9 mouse cellular contexts compared by ENCODE assay signal in the genomic region with DNA sequence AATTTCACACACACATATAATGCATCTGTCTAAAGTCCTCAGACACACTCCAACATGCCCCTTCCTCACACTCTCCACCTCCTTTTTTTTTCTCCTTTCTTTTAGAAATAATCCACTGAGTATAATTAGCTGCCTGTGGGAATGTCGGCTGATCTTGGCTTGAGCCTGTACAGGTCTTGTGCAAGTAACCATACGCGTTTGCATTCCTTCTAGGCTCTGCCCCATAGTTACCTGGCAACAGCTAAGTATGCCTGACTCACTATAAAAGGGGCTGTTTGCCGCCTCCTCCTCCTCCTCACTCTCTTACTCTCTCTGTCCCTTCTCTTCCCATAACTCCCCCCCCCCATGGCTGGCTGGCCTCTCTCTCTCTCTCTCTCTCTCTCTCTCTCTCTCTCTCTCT.
DNase-seq lines count a peak whose midpoint lies in the region; ATAC-seq lines count a peak whose summit lies in the region.
"Had no signal": no experiment of that assay in that cellular context is flagged by ENCODE, and none has a peak within 500 bp of the region (broad histone marks: within the 10 kb centered on the region; RNA-seq: fewer than 3 reads in every experiment).

No protein-coding gene starts in this region.

- no peak overlapping the region for H3K27ac ChIP-seq in kidney, embryonic 14.5 days (ENCODE audit: low read depth, low read length)
- H3K27ac ChIP-seq in hindbrain, embryonic 12.5 days, result no peak overlapping the region
- H3K27ac ChIP-seq in midbrain, embryonic 15.5 days, result peak overlapping the region; percentile 17; the same call in 1 of the 2 replicates

- WGBS in kidney, embryonic 14.5 days, result 44% methylated on average over 4 of the region's 4 CpGs
- 30% methylated on average over 4 of the region's 4 CpGs for WGBS in hindbrain, embryonic 12.5 days
- WGBS in midbrain, embryonic 15.5 days, result 10% methylated on average over 4 of the region's 4 CpGs

- no peaks in the 10 kb centered on the region for H3K36me3 ChIP-seq in kidney, embryonic 14.5 days (ENCODE audit: control insufficient read depth, insufficient read depth, low read length)
- H3K36me3 ChIP-seq in hindbrain, embryonic 12.5 days, result no peaks in the 10 kb centered on the region
- H3K36me3 ChIP-seq in midbrain, embryonic 15.5 days (replicated peaks), result no peaks in the 10 kb centered on the region

- peak; percentile 34; the same call in 1 of the 2 replicates for ATAC-seq in kidney, embryonic 14.5 days (ENCODE audit: low FRiP score, low TSS enrichment)
- peak; percentile 67; the same call in 1 of the 2 replicates for ATAC-seq in hindbrain, embryonic 12.5 days (ENCODE audit: low FRiP score)
- peak; percentile 89 for ATAC-seq in midbrain, embryonic 15.5 days (replicated peaks)

- DNase-seq in kidney, postnatal 14 days, result no peak
- DNase-seq in embryo, embryonic 11 days, result peak; percentile 17
- DNase-seq in liver, result no peak
- DNase-seq in thymus, adult 18-20 months, result no peak
- no peak for DNase-seq in spleen, postnatal 14 days (ENCODE audit: low spot score in 2 of 2)

- H3K27me3 ChIP-seq in kidney, embryonic 14.5 days (ENCODE audit: control insufficient read depth, insufficient read depth, low read length), result no peaks in the 10 kb centered on the region
- H3K27me3 ChIP-seq in hindbrain, embryonic 12.5 days, result no peaks in the 10 kb centered on the region
- H3K27me3 ChIP-seq in midbrain, embryonic 15.5 days (replicated peaks), result no peaks in the 10 kb centered on the region

- H3K9ac ChIP-seq in kidney, embryonic 14.5 days (ENCODE audit: low read depth, low read length), result no peak overlapping the region
- no peak overlapping the region for H3K9ac ChIP-seq in hindbrain, embryonic 12.5 days
- H3K9ac ChIP-seq in midbrain, embryonic 15.5 days, result no peak overlapping the region

- H3K4me2 ChIP-seq in kidney, embryonic 14.5 days (replicated peaks; ENCODE audit: low read depth, low read length), result no peak overlapping the region
- H3K4me2 ChIP-seq in hindbrain, embryonic 12.5 days (replicated peaks), result no peak overlapping the region
- H3K4me2 ChIP-seq in midbrain, embryonic 15.5 days, result no peak overlapping the region

- H3K4me1 ChIP-seq in kidney, embryonic 14.5 days (ENCODE audit: control insufficient read depth, insufficient read depth, low read length), result no peaks in the 10 kb centered on the region
- H3K4me1 ChIP-seq in hindbrain, embryonic 12.5 days, result no peaks in the 10 kb centered on the region
- no peaks in the 10 kb centered on the region for H3K4me1 ChIP-seq in midbrain, embryonic 15.5 days

- no peaks in the 10 kb centered on the region for H3K9me3 ChIP-seq in kidney, embryonic 14.5 days (ENCODE audit: control insufficient read depth, low read length)
- H3K9me3 ChIP-seq in hindbrain, embryonic 12.5 days (replicated peaks), result no peaks in the 10 kb centered on the region
- no peaks in the 10 kb centered on the region for H3K9me3 ChIP-seq in midbrain, embryonic 15.5 days

- H3K4me3 ChIP-seq in kidney, embryonic 14.5 days (ENCODE audit: low read length), result no peak overlapping the region
- no peak overlapping the region for H3K4me3 ChIP-seq in hindbrain, embryonic 12.5 days
- no peak overlapping the region for H3K4me3 ChIP-seq in midbrain, embryonic 15.5 days
- H3K4me3 ChIP-seq: myocyte had no signal

Comparison
In these comparisons a context has a peak if more than half of its experiments do, and no peak if none do; other contexts are left out.
1. ATAC-seq: peak in every context shown above with its lines; median percentile 89 in midbrain, embryonic 15.5 days; 67 in hindbrain, embryonic 12.5 days; 34 in kidney, embryonic 14.5 days.